Mouse (Mus musculus) heart, postnatal 0 days (tissue): ENCODE results near the gene Ggt1. TPM values are rescaled to one million over a fixed set of nuclear protein-coding genes. Genes with fewer than 3 reads are reported as not detected.

Experiments
- ATAC-seq: fragments of 200-750 bp; cut with Nextera tagmentation; 2 replicates; pipeline ENCODE4 v1.8.0; 2017; ENCODE audit warnings: low read depth, moderate number of reproducible peaks, moderate library complexity; ENCODE audit not compliant: insufficient read depth
- DNase-seq: peaks from one replicate; pipeline ENCODE4 v3.0.0-alpha.2; 2016; ENCODE audit warnings: low spot score
- H3K27ac ChIP-seq: fragments of 300-500 bp; sonication (generic); 2 replicates; pipeline ENCODE4 v1.5.1; 2014; ENCODE audit warnings: low read depth, mild to moderate bottlenecking
- H3K27me3 ChIP-seq: fragments of 300-500 bp; sonication (generic); 2 replicates; pipeline ENCODE4 v1.6.1; 2014; ENCODE audit warnings: low read length, mixed read lengths; ENCODE audit not compliant: control insufficient read depth, insufficient read depth
- H3K36me3 ChIP-seq: fragments of 300-500 bp; sonication (generic); replicated peaks from 2 replicates; pipeline ENCODE4 v1.6.1; 2014; ENCODE audit warnings: low read length, mixed read lengths; ENCODE audit not compliant: control insufficient read depth, insufficient read depth
- H3K4me1 ChIP-seq: fragments of 300-500 bp; sonication (generic); 2 replicates; pipeline ENCODE4 v1.6.1; 2014; ENCODE audit warnings: antibody characterized with exemption; ENCODE audit not compliant: control insufficient read depth, insufficient read depth
- H3K4me2 ChIP-seq: fragments of 300-500 bp; sonication (generic); 2 replicates; pipeline ENCODE4 v1.6.1; 2014; ENCODE audit warnings: low read depth, mild to moderate bottlenecking, low read length, moderate library complexity
- H3K4me3 ChIP-seq: fragments of 300-500 bp; sonication (generic); 2 replicates; pipeline ENCODE4 v1.5.1; 2014; ENCODE audit warnings: low read depth, low read length
- H3K9ac ChIP-seq: fragments of 300-500 bp; sonication (generic); replicated peaks from 2 replicates; pipeline ENCODE4 v1.6.1; 2014; ENCODE audit warnings: low read depth, low read length, mixed read lengths
- H3K9me3 ChIP-seq: fragments of 300-500 bp; sonication (generic); replicated peaks from 2 replicates; pipeline ENCODE4 v1.6.1; 2016; ENCODE audit warnings: low read length; ENCODE audit not compliant: control insufficient read depth
- CTCF ChIP-seq: IDR thresholded peaks from 2 replicates; pipeline ENCODE4 v1.5.1; 2016; ENCODE audit warnings: antibody characterized with exemption, control low read depth, low read depth
- EP300 ChIP-seq: IDR thresholded peaks from 2 replicates; pipeline ENCODE4 v1.6.1; 2016; ENCODE audit warnings: antibody characterized with exemption, low read depth
- WGBS: fragments of 180-500 bp; shearing (Covaris S2); extraction: QIAGEN DNeasy Blood & Tissue Kit; methylation state at CpG from one replicate; pipeline ENCODE4 v1.1.7; 2014; 5-methylcytosine and 5-hydroxymethylcytosine counted together
- polyA plus RNA-seq: library from polyadenylated mRNA; unstranded; fragments of >200 nt; fragmentation: Nextera tagmentation; extraction: Ambion mirVana; gene quantifications from 2 replicates; pipeline ENCODE4 v1.2.1, GENCODE M21; 2015
- total RNA-seq: library from RNA; depleted of rRNA; stranded (reverse); fragments of >200 nt; gene quantifications from 2 replicates; pipeline ENCODE4 v1.2.3, GENCODE M21; 2014; ENCODE audit warnings: low replicate concordance

Ggt1 gene
- total and polyA plus RNA-seq, 2 experiments from 2014 or later, result 0.37 TPM; not detected in 1

DNA sequence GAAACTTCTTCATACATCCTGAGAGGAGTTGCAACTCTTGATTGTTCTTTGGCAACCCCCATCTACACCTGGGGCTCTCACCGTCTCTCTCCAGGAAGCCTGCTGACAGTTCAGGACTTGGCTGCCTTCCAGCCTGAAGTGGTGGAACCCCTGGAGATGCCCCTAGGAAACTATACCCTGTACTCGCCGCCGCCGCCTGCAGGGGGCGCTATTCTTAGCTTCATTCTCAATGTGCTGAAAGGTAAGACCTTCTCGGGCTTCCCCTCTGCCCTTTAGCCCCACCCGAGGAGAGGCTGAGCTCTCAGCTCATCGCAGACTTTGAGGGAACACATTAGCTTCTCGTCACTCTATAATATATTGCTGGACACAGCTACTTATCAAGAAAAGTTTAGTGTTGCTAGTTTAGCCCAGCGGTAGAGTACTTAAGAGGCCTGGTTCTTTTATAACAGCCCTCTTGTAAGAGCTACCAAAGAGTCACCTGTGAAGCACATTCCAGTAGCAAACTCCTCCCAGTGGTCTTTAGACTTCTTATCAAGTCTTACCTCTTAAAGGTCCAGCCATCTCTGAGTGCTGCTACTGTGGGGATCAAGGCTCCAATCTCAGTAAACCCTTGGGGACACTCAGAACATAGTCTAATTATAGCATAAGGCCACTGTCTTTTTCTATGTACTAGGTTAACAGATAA is 43.9 kb downstream of the Ggt1 start:
- DNase-seq, result no peak
- Histone ChIP-seq H3K9me3 (no peaks in the 10 kb centered on the region), H3K27ac (no peak overlapping the region), H3K4me3 (no peak overlapping the region), H3K4me1 (no peaks in the 10 kb centered on the region), H3K27me3 (no peaks in the 10 kb centered on the region), H3K36me3 (no peaks in the 10 kb centered on the region), H3K4me2 (no peak overlapping the region), H3K9ac (no peak overlapping the region)
- 23% methylated on average over 11 of the region's 11 CpGs for WGBS
- ATAC-seq, result no peak
- TF ChIP-seq CTCF (peak; percentile 19; the same call in 1 of the 2 replicates), EP300 (no peak)

- H3K4me1 ChIP-seq, result no peaks in the 10 kb centered on the region
- ATAC-seq, result no peak
- no peak overlapping the region for H3K27ac ChIP-seq
- no peak overlapping the region for H3K4me3 ChIP-seq
- 93% methylated on average over 4 of the region's 4 CpGs for WGBS
- no peak for DNase-seq
- no peaks in the 10 kb centered on the region for H3K27me3 ChIP-seq
- TF ChIP-seq CTCF (no peak), EP300 (no peak)
- no peaks in the 10 kb centered on the region for H3K36me3 ChIP-seq
- H3K9ac ChIP-seq, result no peak overlapping the region
- no peak overlapping the region for H3K4me2 ChIP-seq
- H3K9me3 ChIP-seq, result no peaks in the 10 kb centered on the region
Observed at GRCm38 (mm10) chr10:75607253-75607652, 45.8 kb downstream of the Ggt1 start.

DNA sequence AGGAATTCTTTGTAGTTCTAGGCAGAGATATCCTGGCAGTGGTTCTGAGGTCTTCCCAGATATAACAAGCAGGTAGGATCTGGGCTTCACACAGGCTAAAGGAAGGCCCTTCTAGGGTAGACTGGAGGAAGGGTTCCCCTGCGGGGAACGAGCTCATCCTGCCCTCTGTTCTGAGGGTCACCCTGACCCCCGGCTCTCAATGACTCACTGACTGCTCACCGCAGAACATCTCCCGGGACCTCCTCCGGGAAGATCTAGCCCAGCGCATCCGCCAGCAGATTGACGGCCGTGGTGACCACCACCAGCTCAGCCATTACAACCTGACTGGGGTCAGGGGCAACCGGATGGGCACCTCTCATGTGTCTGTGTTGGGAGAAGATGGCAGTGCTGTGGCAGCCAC is 47.6 kb downstream of the Ggt1 start:
- Histone ChIP-seq H3K9me3 (no peaks in the 10 kb centered on the region), H3K27ac (no peak overlapping the region), H3K4me1 (no peaks in the 10 kb centered on the region), H3K27me3 (no peaks in the 10 kb centered on the region), H3K4me2 (no peak overlapping the region), H3K9ac (no peak overlapping the region), H3K36me3 (no peaks in the 10 kb centered on the region), H3K4me3 (no peak overlapping the region)
- DNase-seq (no peak), ATAC-seq (no peak)
- WGBS, result 81% methylated on average over 11 of the region's 11 CpGs
- TF ChIP-seq CTCF (no peak), EP300 (no peak)

DNA sequence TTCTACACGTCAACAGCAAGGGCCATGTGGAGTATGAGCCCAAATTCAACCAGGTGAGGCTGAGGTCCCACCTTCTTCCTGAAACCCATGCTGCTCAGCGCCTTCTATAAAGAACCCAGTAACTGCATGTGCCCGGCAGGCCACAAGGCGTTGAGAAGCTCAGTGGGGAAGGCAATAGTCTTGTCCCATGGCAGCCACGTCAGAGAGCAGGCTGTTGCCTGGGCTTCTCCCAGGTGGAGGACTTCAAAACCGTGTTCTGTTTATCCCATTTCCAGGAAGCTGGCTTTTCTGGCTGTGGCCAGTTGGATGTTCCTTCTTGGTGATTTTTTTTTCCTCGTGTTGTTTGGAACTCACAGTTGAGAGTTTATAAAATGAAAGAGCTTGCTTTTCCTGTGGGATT is 49.1 kb downstream of the Ggt1 start:
- no peak overlapping the region for H3K4me2 ChIP-seq

DNA sequence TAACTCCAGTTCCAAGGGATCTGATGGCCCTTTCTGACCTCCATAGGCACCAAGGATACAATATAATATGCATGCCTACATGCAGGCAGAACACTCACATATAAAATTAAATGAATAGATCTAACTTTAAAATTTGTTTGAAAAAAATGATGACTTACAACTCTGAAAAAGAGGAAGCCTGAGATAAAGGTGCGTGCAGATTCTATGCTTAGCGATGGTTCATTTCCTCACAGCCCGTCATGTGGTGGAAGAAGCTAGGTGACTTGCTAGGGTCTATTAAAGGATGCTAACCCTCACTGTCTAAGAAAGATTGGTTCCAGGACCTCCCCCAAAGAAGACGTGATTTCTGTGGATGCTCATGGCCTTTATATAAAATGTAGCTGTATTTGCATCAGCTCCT is 54.6 kb downstream of the Ggt1 start:
- Histone ChIP-seq H3K4me1 (no peaks in the 10 kb centered on the region), H3K27me3 (no peaks in the 10 kb centered on the region), H3K9me3 (no peaks in the 10 kb centered on the region), H3K4me3 (no peak overlapping the region), H3K36me3 (no peaks in the 10 kb centered on the region), H3K27ac (no peak overlapping the region), H3K4me2 (no peak overlapping the region), H3K9ac (no peak overlapping the region)
- ATAC-seq (no peak), DNase-seq (no peak)
- WGBS, result 82% methylated on average over 4 of the region's 4 CpGs
- TF ChIP-seq EP300, result no peak
- TF ChIP-seq CTCF, result no peak

More for the DNA sequence above, 49.1 kb downstream of the Ggt1 start:
- ATAC-seq, result no peak
- TF ChIP-seq CTCF, result no peak
- no peak for TF ChIP-seq EP300
- 51% methylated on average over 7 of the region's 7 CpGs for WGBS
- Histone ChIP-seq H3K27me3 (no peaks in the 10 kb centered on the region), H3K4me1 (no peaks in the 10 kb centered on the region), H3K4me3 (no peak overlapping the region), H3K9ac (no peak overlapping the region), H3K27ac (no peak overlapping the region), H3K36me3 (no peaks in the 10 kb centered on the region), H3K9me3 (no peaks in the 10 kb centered on the region)
- DNase-seq, result no peak

GRCm38 (mm10) chr10:75620818-75621217 is 59.4 kb downstream of the Ggt1 start:
- H3K27me3 ChIP-seq, result no peaks in the 10 kb centered on the region
- H3K9ac ChIP-seq, result no peak overlapping the region
- H3K4me2 ChIP-seq, result no peak overlapping the region
- H3K9me3 ChIP-seq, result no peaks in the 10 kb centered on the region
- H3K36me3 ChIP-seq, result no peaks in the 10 kb centered on the region
- H3K4me3 ChIP-seq, result no peak overlapping the region
- 42% methylated on average over 3 of the region's 3 CpGs for WGBS
- H3K4me1 ChIP-seq, result no peaks in the 10 kb centered on the region
- ATAC-seq (no peak), DNase-seq (no peak)
- TF ChIP-seq CTCF (peak; percentile 3; the same call in 1 of the 2 replicates), EP300 (no peak)
- no peak overlapping the region for H3K27ac ChIP-seq
